Mouse (Mus musculus): Measurements from ENCODE around the gene Vkorc1.

GRCm38 (mm10) chr7:127935028-127935722 lies 39.8 kb upstream of the Vkorc1 start:
- TF ChIP-seq GATA1 (IDR thresholded peaks at IDR 0.05; ENCODE audit: borderline replicate concordance, low read length) (no peak), FLI1 (IDR thresholded peaks at IDR 0.05; ENCODE audit: low read length) (no peak)
